Mouse (Mus musculus) c-Kit-positive CD71-negative TER-119-negative erythroid progenitor cells, embryonic 14.5 days (primary cell): ENCODE measurements at regions not wholly inside any gene's neighbourhood (a gene's known extent, or its start where the extent isn't known, plus 50 kb on each side); places are given as distances from the start of the nearest gene placed in this dataset.

ENCODE experiments used
- DNase-seq: peaks from one replicate; pipeline ENCODE4 v3.0.0-alpha.2; 2013; ENCODE audit warnings: low read depth

DNA sequence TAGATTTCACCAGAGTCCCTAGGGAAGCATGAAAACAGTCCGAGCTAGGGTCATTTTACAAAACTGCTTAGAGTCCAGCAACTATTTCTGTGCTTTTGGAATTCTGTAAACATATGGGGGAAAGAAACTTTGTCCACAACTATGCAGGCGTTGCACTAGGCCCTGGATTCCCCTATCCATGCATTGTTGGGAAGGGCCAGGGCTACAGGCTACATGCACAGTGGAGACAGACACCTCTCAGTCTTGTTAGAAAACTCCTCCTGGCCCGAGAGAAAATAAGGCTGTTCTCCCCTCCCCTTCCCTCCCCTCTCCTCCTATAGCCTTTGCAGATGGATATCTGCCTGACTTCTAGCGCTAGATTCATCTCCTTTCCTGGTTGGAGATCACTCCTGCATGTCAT is 113.9 kb upstream of the Bmp2 start:
- no peak for DNase-seq

DNA sequence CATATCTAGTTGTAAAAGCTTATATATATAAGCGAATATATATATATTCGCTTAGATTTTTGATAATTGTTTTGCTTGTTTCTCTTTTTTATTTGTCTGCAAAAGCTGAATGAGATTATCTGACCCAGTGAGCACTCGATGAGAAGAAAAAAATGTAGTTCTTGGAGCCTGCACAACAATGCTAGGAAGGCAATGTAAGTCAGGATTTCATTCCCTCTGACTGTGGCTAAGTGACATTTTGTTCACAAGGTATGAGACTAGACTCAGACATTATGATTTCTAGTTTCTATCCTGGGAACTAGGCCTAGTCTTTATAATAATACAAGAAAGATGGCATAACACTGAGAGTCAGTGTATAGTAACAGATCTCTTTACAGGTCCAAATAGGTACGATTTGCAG is 108.9 kb upstream of the Bmp2 start:
- no peak for DNase-seq

DNA sequence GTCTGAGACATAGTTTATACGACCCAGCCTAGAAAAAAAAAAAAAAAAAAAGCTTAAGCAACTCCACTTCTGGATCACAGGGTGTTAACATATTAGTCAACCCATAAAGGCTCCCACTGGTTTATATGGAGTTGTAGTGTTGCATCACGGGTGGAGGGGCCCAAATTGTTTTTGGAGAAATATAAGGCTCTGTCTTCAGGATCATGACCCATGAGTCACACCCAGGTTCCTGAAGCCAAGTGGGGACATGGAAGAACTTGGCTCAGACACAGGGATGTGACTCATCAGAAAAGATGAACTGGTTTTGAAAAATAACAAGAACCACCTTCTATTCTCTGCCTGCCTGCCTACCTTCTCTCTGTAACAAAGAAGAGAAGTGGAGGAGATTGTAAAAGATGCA is 108.5 kb upstream of the Bmp2 start:
- DNase-seq: no peak

DNA sequence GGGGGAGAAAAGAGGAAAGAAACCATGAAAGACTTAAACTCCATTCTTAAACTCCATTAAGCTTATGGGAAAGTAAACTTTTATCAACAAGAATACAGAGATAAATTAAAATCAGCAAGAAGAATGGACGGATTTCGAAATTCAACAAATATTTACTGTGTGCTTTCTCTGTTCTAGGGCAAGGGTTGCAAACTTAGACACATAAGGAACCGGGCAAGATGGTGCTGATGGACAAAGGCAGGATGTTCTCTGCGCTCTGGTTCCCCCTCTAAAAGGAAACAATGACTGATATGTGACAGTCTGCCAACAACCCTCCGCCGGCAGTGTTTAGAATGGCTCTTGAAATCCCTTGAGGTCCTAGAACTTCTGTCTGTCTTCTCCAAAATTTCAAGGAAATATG is 99.0 kb upstream of the Bmp2 start:
- no peak for DNase-seq

DNA sequence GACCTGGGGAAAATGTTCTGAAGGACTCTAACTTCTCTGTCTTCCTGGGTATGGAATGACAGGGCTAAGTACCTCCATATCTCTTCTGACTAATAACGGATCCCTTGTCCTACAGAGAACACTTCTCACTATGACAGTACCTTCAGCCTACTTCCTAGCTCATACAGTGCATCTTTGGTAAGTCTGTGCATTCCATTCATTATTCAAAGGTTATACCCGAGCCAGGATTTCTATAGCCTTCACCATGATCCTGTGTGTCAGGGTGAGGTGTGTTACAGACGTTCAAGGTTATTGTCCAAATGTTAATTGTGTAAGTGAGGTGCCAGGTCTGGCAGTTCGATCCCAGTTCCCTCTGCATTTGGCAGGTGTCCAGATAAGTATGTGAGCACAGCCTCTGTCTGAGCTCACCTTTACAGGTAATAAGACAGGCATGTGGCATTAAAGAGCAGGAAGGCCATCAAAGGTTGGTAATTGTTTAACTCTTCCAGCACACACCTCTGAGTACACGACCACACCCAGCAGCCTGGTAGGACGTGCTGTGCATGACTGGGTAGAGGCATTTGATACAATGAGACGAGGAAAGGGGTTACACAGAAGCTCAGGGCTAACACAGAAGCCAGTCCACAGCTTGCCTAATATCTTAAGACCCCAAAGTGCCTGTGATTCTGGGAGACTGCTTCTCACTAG is 96.3 kb upstream of the Bmp2 start:
- DNase-seq: no peak

DNA sequence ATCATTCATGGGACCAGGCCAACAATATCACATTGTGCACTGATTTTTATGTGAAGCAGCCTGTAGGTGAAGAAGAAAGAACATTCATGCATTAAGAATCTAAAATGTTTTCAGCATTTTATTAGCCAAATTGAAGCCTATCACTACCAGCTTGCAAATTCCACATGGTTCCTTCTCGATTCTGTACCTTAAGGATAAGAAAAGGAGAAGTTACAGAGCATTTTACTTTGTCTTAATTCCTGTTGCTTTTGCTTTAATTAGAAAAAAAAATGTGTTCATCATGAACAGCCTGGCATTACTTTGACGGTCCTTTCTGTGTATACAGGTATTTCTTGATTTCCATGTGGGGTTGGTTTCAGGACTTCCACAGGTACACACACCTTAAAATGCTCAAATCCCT is 95.2 kb upstream of the Bmp2 start:
- DNase-seq: no peak

DNA sequence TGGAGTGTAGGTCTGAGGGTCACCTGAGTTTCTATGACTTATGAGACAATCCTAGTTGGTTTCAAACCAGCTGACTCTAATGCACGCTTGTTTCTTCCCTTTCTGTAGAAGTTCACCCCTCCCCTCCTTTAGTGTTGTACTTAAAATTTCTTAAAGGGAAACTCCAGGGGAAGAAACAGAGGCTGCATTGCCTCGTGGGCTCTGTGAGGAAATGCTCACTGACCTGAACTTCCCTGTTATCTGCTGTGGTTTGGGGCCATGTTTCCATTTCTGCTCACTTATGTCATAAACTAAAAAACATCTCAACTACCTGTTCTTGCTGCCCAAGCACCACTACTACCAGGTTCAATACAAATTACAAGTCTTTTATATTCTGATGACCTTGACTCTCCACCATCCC is 93.2 kb upstream of the Bmp2 start:
- DNase-seq: peak; percentile 14

DNA sequence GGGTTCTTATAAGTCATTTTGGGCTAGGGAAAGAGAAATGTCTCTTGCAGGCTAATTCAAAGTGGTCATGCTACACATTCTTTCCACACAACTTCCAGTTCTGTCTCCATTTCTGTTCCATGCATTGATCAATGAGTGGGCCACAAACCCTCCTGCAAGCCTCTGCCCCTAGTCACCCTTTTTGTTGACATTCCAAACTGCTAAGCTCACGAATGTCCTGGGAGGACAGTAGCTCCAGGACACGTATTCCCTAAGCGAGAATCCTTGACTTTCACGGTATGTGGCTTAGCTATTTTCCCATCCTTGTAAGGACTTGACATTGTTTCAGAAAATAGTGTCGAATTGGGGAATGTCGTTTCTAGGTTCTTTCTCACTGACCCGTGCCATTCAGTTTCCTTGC is 91.1 kb upstream of the Bmp2 start:
- DNase-seq: no peak

DNA sequence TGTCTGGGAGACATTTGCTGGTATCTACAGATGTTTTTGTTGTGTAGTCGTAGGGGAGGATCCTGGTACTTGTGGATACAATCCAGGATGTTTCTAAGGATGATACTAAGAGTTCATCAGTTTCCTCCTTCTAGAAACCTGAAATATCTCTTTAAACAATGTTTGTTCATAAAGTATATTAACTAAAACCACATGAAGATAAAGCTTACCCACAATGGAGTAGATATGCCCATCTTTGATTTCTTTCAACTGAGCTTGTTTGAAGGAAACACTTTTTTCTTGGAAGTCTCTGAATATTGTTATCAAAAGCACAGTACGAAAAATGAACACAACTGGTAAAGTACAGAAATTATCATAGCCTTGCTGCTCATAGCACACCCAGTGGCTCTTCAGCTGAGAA is 89.6 kb upstream of the Bmp2 start:
- no peak for DNase-seq

DNA sequence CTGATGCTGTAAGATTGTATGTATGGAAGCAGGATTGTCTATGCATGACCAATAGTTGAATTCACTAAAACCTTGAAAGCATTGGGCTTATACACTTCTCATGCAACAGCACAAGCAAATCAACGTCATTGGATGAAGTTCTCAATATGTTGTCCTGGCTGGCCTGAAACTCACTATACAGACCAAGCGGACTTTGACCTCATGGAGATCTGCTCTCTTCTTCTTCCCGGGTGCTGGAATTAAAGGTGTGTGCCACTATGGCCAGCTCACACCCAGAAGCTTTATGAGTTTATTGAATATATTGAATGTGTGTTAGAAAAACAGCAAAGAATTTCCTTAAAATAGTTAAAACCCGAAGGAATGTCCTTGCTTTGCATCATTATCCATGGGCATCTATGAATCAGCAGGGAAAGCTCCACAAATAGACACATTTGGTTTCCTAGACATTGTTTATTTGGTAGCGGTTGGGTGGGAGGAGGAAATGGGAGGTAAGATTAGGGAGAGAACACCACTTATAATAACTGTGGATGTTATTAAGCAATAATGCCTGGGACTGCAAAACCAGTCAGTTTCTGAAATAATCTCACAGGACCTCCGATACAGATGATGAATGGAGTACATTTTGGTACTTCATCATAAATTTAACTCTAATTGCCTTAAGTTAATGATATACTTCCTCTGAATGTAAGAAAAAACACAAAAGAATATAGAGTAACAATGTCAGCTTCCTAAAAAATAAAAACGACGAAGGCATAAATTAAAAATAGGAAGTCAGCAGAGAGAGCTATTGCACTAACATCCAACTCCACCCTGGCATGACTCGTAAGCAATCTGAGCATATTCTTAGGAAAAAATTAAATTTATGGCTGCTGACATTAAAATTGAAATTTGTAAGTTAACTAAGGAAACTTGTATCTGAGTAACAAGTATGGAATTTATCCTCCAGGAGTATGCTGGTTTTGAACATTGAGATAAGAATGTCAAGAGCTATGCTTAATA is 84.5 kb upstream of the Bmp2 start:
- DNase-seq: no peak

DNA sequence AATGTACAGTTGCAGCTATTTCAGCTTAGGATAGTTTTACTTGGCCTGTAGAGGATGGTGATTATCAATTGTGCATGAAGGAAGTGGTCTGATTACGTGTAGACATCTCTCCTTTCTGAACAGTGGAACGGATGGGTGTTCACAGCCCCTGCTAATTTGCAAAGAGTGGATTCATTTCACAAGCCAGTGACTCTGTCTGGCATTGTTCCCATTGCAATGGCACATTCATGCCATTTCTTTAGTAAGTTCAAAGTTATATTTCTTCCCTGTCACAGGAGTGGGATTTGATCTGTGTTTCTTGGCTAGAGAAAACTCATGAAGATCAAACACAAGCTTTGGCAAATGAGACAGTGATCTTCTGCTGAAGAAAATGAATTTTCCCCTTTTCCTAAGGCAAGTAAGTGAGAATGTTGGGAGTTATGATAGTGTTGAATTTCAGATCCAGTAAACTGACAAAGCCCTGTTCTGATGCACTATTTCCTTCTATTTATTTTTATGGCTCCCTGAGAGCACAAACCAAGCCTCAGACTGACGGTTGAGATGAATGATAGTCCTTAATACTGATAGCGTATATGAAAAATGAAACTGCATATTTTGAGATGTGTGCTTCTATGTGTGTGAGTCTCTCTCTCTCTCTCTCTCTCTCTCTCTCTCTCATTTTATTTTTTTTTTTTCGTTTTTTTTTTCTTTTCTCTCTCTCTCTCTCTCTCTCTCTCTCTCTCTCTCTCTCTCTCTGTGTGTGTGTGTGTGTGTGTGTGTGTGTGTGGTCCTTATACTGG is 78.8 kb upstream of the Bmp2 start:
- DNase-seq: no peak

DNA sequence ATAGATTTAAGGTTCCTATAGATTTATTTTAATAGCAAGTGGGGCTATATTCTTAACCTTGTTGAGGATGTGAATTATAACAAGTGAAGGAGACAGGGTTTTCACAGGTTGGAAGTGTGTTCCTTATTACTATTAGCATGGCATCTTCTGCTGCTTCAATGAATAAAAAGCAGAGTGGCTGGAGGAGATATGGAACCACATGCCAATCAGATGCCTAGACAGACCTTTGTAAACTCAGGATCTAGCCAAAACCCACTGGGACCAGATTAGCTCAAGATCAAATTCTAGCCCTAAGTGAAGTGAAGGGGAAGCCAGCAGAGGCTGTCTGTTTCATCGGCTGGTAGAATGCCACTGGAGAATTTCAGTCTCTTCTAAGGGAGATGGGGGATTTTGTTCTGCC is 77.8 kb upstream of the Bmp2 start:
- no peak for DNase-seq

DNA sequence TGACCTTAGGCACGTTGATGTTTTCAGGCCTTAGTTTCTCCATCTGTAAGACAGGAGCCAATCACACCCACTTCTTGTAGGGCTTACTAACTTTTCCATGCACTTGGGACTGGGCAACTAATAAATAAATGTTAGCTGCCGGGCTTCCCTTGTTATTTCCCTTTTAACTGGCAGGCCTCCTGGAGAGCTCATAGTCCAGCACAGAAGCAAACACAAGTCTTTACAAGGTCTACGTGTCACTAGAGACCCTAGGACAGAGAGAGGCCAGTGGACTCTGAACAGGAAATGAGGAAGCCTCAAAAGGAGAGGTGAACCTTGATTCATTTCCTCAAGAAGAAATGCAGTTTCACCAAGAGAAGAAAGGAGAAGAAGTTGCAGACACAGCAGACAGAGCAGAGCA is 71.1 kb upstream of the Bmp2 start:
- no peak for DNase-seq

DNA sequence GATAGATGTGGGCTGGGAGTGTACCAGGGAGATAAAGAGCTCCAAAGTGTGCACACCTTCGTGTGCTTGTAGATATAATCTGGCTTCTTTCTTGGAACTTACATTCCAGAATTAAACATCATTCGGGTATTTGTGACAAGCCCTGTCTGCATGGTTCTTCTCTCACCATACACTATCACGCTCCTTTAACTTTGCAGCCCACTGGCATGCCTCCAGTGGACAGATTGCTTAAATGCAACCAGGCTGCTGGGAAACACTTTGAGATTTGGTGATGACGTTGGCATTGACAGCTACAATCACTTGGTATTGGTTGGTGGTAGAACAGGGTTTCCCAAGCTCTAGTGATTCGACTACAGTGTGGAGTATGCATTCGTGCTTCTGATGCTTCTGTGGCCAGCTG is 70.7 kb upstream of the Bmp2 start:
- DNase-seq: no peak

DNA sequence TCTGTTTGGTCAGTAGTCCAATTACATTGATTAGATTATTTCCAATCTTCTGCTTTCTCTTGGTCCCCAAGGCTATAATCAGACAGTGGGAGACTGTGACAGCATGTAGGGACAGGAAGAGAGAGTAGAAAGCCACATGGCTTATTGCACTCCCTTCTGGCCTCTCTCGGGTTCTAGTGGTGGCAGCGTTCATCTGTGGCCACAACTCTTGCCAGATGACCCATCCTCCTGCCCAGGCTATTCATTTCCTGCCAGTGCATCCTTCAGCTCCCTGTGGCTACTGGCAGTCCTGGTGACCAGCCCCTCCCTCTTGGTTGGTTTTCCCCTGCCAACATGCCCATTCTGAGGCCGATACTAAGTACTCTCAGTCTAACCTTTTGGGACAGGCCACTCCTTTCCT is 70.2 kb upstream of the Bmp2 start:
- no peak for DNase-seq

DNA sequence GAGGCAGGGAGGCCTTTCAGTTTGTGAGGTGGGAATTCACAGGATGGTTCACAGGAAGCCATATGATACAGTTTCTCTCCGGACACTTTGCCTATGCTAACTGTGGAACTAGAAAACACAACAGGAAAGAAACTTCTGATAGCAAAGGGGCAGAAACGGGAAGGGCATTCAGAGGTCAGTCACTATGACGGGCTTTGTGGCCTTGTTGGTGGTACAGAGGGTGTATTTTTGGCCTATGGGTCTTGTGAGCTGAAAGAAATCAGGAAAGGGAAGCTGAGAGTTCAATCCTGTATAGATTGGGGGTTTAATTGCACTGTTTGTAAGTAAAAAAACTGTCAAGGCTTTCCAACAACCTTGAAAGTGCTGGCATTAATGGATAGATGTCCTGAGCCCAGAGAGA is 56.5 kb upstream of the Bmp2 start:
- no peak for DNase-seq

DNA sequence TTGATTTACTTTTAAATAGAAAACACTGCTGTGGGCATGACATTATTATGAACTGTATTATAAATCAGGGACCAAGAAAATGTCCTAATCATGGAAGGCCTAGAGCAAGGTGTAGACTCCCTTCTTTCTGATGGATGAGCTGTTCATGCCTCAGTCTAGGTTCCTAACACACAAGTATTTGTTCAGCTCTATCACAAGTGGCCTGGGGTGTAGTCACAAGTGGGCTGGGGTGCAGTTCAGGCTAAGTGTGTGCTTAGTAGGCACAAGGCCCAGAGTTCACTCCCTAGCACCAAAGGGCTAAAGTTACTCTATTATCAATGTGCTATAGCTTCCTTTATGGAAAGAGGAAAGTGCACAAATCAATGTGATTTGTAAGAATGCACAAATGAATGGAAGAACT is 55.6 kb upstream of the Bmp2 start:
- no peak for DNase-seq

DNA sequence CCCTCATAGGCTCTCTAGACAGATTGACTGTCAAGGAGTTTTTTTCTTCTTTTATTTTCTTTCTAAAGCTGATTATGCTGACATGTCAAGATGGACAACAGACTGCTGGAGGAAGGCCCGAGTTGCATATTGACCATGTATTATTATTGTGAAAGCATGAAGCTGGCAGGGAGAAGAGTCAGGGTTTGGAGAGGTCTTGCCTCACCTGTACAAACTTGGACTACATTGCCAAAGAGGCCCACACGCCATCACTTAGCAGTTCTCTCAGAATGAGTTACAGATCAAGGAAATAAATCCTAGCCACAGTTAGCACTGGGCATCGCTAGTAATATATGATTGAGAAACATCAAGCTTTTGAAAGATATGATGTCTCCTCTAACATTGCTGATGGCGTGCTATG is 54.9 kb upstream of the Bmp2 start:
- no peak for DNase-seq

DNA sequence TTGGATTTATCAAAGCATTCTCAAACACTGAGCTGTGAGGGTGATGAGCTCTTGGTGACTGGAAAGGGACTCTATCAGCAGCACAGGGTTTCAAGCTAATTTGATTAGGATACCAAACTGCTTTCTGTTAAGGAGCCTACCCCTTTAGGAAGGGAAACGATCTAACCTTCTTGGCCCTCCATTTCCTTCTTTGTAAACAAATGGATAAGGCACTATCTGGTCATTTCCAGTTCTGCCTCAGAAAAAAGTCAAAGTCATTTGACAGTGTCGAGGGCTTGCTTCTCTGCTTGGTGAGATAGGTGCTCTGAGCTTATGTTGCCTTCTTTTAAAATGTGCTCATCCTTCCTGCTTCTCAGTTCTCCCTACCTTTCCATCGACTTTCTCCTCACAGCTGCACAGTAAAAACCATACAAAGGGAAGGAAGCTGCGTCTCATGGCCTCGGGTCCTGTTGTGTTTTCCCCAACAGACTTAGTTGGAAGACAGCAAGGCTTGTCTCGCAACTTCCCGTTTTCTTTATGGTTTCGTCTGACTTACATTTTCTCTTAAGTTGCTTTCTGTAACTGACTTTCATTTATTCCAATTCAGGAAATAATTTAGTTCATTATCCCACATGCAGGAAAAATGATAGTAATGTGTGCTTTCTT is 54.3 kb upstream of the Bmp2 start:
- peak; percentile 20 for DNase-seq

DNA sequence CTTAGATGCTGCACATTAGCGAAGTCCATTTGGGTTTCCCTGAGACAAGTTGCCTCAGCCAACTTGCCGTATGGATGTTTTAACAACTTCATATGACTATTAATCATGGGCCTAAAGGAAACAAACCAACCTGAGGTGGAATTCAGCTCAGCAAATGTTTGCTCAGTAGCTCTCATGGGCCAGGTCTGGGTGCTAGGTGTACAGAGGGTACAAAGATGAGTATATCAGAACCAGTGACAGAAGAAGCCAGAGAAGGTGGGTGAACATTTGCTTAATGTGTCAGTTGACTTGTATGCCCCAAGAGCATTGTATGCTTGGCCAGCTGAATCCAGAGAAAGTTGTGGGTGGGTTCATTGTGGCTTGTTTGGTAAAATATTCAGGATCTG is 53.8 kb upstream of the Bmp2 start:
- no peak for DNase-seq

DNA sequence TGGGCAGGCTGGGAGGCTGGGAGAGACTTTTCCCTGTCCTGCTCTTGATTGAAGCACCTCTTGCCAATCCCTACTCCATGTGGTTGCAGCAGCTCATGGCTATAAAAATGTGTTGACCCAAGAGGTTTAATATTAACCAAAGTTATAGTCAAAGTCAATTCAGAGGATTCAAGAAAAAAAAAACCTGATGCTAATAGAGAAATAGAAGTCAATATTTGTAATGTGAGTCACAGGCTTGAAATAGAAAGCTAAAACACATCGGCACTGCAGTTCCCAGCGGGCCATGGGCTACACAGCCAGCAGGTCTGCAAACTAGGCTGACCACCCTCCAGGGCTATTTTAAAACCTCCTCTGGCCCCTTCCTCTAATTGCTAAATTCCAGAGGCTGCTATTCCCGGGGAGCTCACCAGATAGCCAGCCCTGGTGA is 53.2 kb upstream of the Bmp2 start:
- no peak for DNase-seq

DNA sequence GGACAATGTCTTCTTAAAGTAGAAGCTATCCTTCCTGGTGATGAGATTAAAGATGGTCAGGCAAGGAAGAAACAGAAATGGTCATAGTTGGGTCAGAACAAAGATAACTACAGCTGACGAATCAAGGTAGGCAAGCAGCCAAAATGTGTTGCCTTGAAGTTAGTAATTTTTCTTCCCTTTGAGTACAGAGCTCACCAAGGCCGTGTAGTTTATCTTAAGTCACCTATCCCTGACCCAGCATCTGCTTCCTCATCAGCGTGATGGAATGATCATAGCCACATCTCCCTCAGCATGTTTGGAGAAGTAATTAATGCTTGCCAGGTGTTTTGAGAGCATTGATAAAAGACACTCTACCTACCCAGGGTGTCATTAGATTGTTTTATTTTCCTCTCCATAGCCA is 52.1 kb upstream of the Bmp2 start:
- no peak for DNase-seq
